Comparison of ENCODE assay signal across 18 mouse cellular contexts in the genomic region with DNA sequence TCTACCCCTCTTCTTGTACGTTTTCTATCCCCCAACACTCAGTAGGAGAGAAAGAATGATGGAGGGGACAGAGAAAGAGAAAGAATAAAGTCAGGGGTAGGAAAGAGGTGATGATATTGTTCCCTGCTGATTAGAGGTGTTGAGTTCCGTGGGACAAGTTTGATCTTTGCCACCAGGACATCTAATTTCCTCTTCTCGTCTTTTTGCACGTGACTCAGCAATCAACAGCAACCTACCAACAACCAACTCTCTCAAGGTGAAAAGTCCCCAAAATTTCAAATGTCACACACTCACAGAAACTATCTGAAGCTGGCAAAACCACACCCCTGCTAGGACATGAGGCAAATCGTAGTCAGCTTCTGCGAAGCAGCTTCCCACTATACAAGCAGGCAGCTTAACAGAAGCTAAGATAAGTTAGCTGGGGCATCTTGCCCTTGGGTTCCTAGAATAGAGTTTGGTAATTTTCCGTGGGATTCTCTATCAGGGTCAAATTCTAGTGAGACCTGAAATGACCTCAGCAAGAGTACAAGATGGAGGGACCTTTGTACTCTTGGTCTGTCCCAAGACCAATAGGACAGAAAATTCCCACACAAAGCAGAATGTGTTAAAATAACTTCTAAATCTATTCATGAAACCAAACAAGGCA.
A peak's percentile ranks its signal among the peaks of the same experiment; 100 is the strongest.
DNase-seq lines count a peak whose midpoint lies in the region; TF ChIP-seq lines count a peak whose summit lies in the region.
"Had no signal": no experiment of that assay in that cellular context is flagged by ENCODE, and none has a peak within 500 bp of the region (broad histone marks: within the 10 kb centered on the region; RNA-seq: fewer than 3 reads in every experiment).

No protein-coding gene starts in this region.

- H3K27me3 ChIP-seq in heart, embryonic 10.5 days (ENCODE audit: insufficient read depth, poor library complexity, severe bottlenecking): no peaks in the 10 kb centered on the region
- H3K27me3 ChIP-seq in kidney, adult 2 months (replicated peaks; ENCODE audit: control insufficient read depth, insufficient read depth, low read length): no peaks in the 10 kb centered on the region
- H3K27me3 ChIP-seq: neural tube, embryonic 12.5 days had no signal

- intact Hi-C loops in heart, postnatal 25 days (cut with DNase I): no loop called here

- WGBS in heart, embryonic 10.5 days: 31% methylated on average over 7 of the region's 7 CpGs
- WGBS in kidney, adult 2 months: 55% methylated on average over 7 of the region's 7 CpGs

- no peak for TF ChIP-seq POLR2A in kidney, adult 2 months (IDR thresholded peaks at IDR 0.05; ENCODE audit: low read depth, low read length)

- TF ChIP-seq CTCF in kidney, adult 2 months (conservative IDR thresholded peaks at IDR 0.05; ENCODE audit: insufficient read depth, insufficient read length, low read depth, low read length): no peak

- H3K4me1 ChIP-seq in heart, embryonic 10.5 days: peaks cover 13% of the 10 kb centered on the region; the same call in 1 of the 2 replicates
- H3K4me1 ChIP-seq in kidney, adult 2 months (ENCODE audit: control insufficient read depth, insufficient read depth, low read length): peaks cover 5% of the 10 kb centered on the region; the same call in 1 of the 2 replicates
- H3K4me1 ChIP-seq: hindbrain, embryonic 10.5 days; neural tube, embryonic 12.5 days had no signal

- peak; percentile 5 for DNase-seq in heart, embryonic 10.5 days (ENCODE audit: low spot score)
- DNase-seq in heart, postnatal 25 days (ENCODE audit: low spot score): no peak
- peak; percentile 80 for DNase-seq in kidney, adult 2 months
- DNase-seq in kidney, postnatal 10 days: no peak
- DNase-seq in thymus, postnatal 0 days (ENCODE audit: low spot score): peak; percentile 31
- no peak for DNase-seq in thymus, postnatal 10 days (ENCODE audit: low spot score in 2 of 2)
- DNase-seq in lung, adult 18-20 months: no peak
- no peak for DNase-seq in cerebellum, adult 9-11 months
- DNase-seq: adrenal gland, adult 2 months; cerebellum, adult 11-12 months; forebrain, postnatal 0 days; gastrocnemius, postnatal 10 days; lung, adult 2 months; right cerebral cortex, postnatal 4 days had no signal

- H3K27ac ChIP-seq in heart, embryonic 10.5 days: no peak overlapping the region
- peak overlapping the region; percentile 67 for H3K27ac ChIP-seq in kidney, adult 2 months (ENCODE audit: insufficient read depth, low read depth, low read length)
- H3K27ac ChIP-seq: hindbrain, embryonic 10.5 days; layer of hippocampus, adult 2 months; macrophage; neural tube, embryonic 12.5 days had no signal

- no peak overlapping the region for H3K4me3 ChIP-seq in heart, embryonic 10.5 days
- H3K4me3 ChIP-seq in kidney, adult 2 months (ENCODE audit: insufficient read depth, low read depth, low read length): no peak overlapping the region
- H3K4me3 ChIP-seq: hindbrain, embryonic 10.5 days; layer of hippocampus, adult 2 months; neural tube, embryonic 12.5 days had no signal

- H3K9me3 ChIP-seq in heart, embryonic 10.5 days: no peaks in the 10 kb centered on the region
- H3K9me3 ChIP-seq: hindbrain, embryonic 10.5 days; neural tube, embryonic 12.5 days had no signal

- H3K36me3 ChIP-seq in heart, embryonic 10.5 days: no peaks in the 10 kb centered on the region
- no peaks in the 10 kb centered on the region for H3K36me3 ChIP-seq in kidney, adult 2 months (ENCODE audit: control insufficient read depth, insufficient read depth, low read length)
- H3K36me3 ChIP-seq: hindbrain, embryonic 10.5 days; neural tube, embryonic 12.5 days had no signal

Comparison
In these comparisons a context has a peak if more than half of its experiments do, and no peak if none do; other contexts are left out.
1. DNase-seq: peak in heart, embryonic 10.5 days (single experiment), kidney, adult 2 months (single experiment) and thymus, postnatal 0 days (single experiment); none in heart, postnatal 25 days (single experiment), kidney, postnatal 10 days (single experiment), thymus, postnatal 10 days (0 of 2), lung, adult 18-20 months (0 of 2) and cerebellum, adult 9-11 months (single experiment).